34 mouse cellular contexts compared by ENCODE assay signal in genomic region chr1:78866455-78866854, GRCm38 (mm10). TPM values are rescaled to one million over a fixed set of nuclear protein-coding genes. Genes with fewer than 3 reads are reported as not detected.
"Had no signal": no experiment of that assay in that cellular context is flagged by ENCODE, and none has a peak within 500 bp of the region (broad histone marks: within the 10 kb centered on the region; RNA-seq: fewer than 3 reads in every experiment).

No protein-coding gene starts in this region.

- H3K4me2 ChIP-seq: heart, embryonic 13.5 days; heart, embryonic 15.5 days; hindbrain, embryonic 12.5 days; hindbrain, embryonic 13.5 days; hindbrain, embryonic 14.5 days; hindbrain, embryonic 15.5 days; intestine, embryonic 15.5 days; kidney, embryonic 15.5 days had no signal

- H3K4me3 ChIP-seq: heart, embryonic 13.5 days; heart, embryonic 15.5 days; hindbrain, embryonic 10.5 days; hindbrain, embryonic 12.5 days; hindbrain, embryonic 13.5 days; hindbrain, embryonic 15.5 days; intestine, embryonic 15.5 days; kidney, embryonic 15.5 days; layer of hippocampus, adult 2 months; left cerebral cortex, adult 2 months had no signal

- ATAC-seq: hindbrain, embryonic 16.5 days; hindbrain, postnatal 0 days; inflammation-experienced regulatory T-cells, adult 6 months; intestine, embryonic 15.5 days; intestine, embryonic 16.5 days; intestine, postnatal 0 days had no signal

- H3K4me1 ChIP-seq: hindbrain, embryonic 10.5 days; hindbrain, embryonic 12.5 days; hindbrain, embryonic 13.5 days; hindbrain, embryonic 15.5 days; intestine, embryonic 15.5 days had no signal

- H3K27ac ChIP-seq: heart, embryonic 13.5 days; heart, embryonic 15.5 days; hindbrain, embryonic 10.5 days; hindbrain, embryonic 12.5 days; hindbrain, embryonic 13.5 days; hindbrain, embryonic 14.5 days; hindbrain, embryonic 15.5 days; hindbrain, postnatal 0 days; intestine, embryonic 15.5 days; kidney, embryonic 15.5 days; kidney, postnatal 0 days; layer of hippocampus, adult 2 months; left cerebral cortex, adult 2 months had no signal

- H3K36me3 ChIP-seq: heart, embryonic 13.5 days; heart, embryonic 15.5 days; hindbrain, embryonic 10.5 days; hindbrain, embryonic 12.5 days; hindbrain, embryonic 13.5 days; hindbrain, embryonic 15.5 days; intestine, embryonic 15.5 days; kidney, embryonic 15.5 days had no signal

- DNase-seq: heart, postnatal 10 days; heart, postnatal 14 days; heart, postnatal 36 days; heart, postnatal 4 days; kidney, adult 11 months; kidney, adult 18-20 months; kidney, adult 2 months; kidney, adult 8-10 months; kidney, adult 9 months; kidney, postnatal 10 days; kidney, postnatal 14 days; kidney, postnatal 25 days; kidney, postnatal 36 days; kidney, postnatal 4 days; layer of hippocampus, adult 9-11 months; layer of hippocampus, postnatal 36 days had no signal

- H3K27me3 ChIP-seq: heart, embryonic 13.5 days; heart, embryonic 15.5 days; hindbrain, embryonic 12.5 days; hindbrain, embryonic 13.5 days; hindbrain, embryonic 15.5 days; intestine, embryonic 15.5 days; kidney, embryonic 15.5 days had no signal

- H3K9me3 ChIP-seq: heart, embryonic 13.5 days; heart, embryonic 15.5 days; hindbrain, embryonic 10.5 days; hindbrain, embryonic 12.5 days; hindbrain, embryonic 13.5 days; hindbrain, embryonic 15.5 days; intestine, embryonic 15.5 days; kidney, embryonic 15.5 days had no signal

- H3K9ac ChIP-seq: heart, embryonic 13.5 days; heart, embryonic 15.5 days; hindbrain, embryonic 12.5 days; hindbrain, embryonic 13.5 days; hindbrain, embryonic 14.5 days; hindbrain, embryonic 15.5 days; intestine, embryonic 15.5 days; kidney, embryonic 15.5 days had no signal

RNA-seq across cellular contexts. Expression of gene Kcne4, which starts 49.9 kb away (rescaled TPM):
- total RNA-seq: hematopoietic stem cell, adult 5-6 weeks had no signal
- polyA plus RNA-seq: inflammation-experienced regulatory T-cells, adult 6 months had no signal
